Mouse (Mus musculus) heart, embryonic 15.5 days (tissue): ENCODE measurements around the gene Psmb5. TPM values are rescaled to one million over a fixed set of nuclear protein-coding genes. Genes with fewer than 3 reads are reported as not detected.

ENCODE experiments used
- ATAC-seq: fragments of 200-750 bp; cut with Nextera tagmentation; replicated peaks from 2 replicates; pipeline ENCODE4 v1.8.0; 2017; ENCODE audit warnings: low read depth, moderate TSS enrichment; ENCODE audit not compliant: insufficient number of reproducible peaks, insufficient read depth, low FRiP score
- H3K27ac ChIP-seq: fragments of 300-500 bp; sonication (generic); 2 replicates; pipeline ENCODE4 v1.5.1; 2015; ENCODE audit warnings: mild to moderate bottlenecking, inconsistent platforms
- H3K27me3 ChIP-seq: fragments of 300-500 bp; sonication (generic); 2 replicates; pipeline ENCODE4 v1.6.1; 2015; ENCODE audit warnings: inconsistent platforms
- H3K36me3 ChIP-seq: fragments of 300-500 bp; sonication (generic); 2 replicates; pipeline ENCODE4 v1.6.1; 2015; ENCODE audit warnings: mild to moderate bottlenecking, inconsistent platforms
- H3K4me1 ChIP-seq: fragments of 300-500 bp; sonication (generic); replicated peaks from 2 replicates; pipeline ENCODE4 v1.6.1; 2015; ENCODE audit warnings: inconsistent platforms
- H3K4me2 ChIP-seq: fragments of 300-500 bp; sonication (generic); 2 replicates; pipeline ENCODE4 v1.6.1; 2015; ENCODE audit warnings: inconsistent platforms, mild to moderate bottlenecking, moderate library complexity
- H3K4me3 ChIP-seq: fragments of 300-500 bp; sonication (generic); 2 replicates; pipeline ENCODE4 v1.5.1; 2015; ENCODE audit warnings: mild to moderate bottlenecking, inconsistent platforms
- H3K9ac ChIP-seq: fragments of 300-500 bp; sonication (generic); 2 replicates; pipeline ENCODE4 v1.6.1; 2015; ENCODE audit warnings: mild to moderate bottlenecking, inconsistent platforms
- H3K9me3 ChIP-seq: fragments of 300-500 bp; sonication (generic); replicated peaks from 2 replicates; pipeline ENCODE4 v1.6.1; 2016; ENCODE audit warnings: inconsistent platforms
- WGBS: fragments of 180-500 bp; shearing (Covaris S2); methylation state at CpG from one replicate; pipeline ENCODE4 v1.1.7; 2015; ENCODE audit warnings: mixed read lengths; 5-methylcytosine and 5-hydroxymethylcytosine counted together
- polyA plus RNA-seq: library from polyadenylated mRNA; unstranded; fragments of >200 nt; fragmentation: Nextera tagmentation; extraction: Ambion mirVana; gene quantifications from 2 replicates; pipeline ENCODE4 v1.2.1, GENCODE M21; 2015

The Psmb5 gene
- polyA plus RNA-seq, 1 experiment from 2014 or later, result 294 TPM

DNA sequence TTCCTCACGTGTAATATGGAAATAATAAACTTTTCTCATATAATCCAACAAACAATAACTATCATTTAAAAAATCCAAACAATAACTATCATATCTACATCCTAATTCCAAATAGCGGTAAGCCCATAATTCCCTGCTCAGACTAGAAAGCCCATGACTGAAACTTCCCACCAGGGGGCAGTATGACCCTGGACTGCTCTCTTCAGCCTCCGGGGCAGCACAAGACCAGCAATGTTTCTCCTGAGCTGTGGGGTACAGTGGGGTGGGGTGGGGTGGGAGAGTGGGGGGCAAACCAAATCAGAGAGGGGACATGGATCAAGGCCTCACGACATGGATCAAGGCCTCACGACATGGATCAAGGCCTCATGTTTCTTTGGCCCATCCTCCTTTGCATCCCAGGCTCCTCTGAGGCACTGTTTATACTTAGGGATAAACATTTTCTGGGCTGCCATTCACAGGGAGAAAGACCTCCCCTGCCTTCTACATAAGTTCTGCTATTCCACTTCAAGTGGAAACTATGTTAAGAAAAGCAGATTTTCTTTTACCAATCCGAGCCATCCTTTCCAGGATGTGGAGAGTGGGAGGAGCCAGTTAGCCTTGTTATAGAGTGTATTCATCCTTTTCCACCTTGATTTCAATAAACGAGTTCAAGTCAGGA, 34.0 kb downstream of the Psmb5 start:
- peaks cover 6% of the 10 kb centered on the region for H3K4me1 ChIP-seq
- no peaks in the 10 kb centered on the region for H3K27me3 ChIP-seq
- H3K9ac ChIP-seq, result no peak overlapping the region
- H3K27ac ChIP-seq, result no peak overlapping the region
- 37% methylated on average over 7 of the region's 7 CpGs for WGBS
- H3K4me2 ChIP-seq, result no peak overlapping the region
- no peaks in the 10 kb centered on the region for H3K9me3 ChIP-seq
- H3K36me3 ChIP-seq, result 0 out of 2 replicates have a peak, but pooled peaks cover 3% of the 10 kb centered on the region
- peak; percentile 47; the same call in 1 of the 2 replicates for ATAC-seq
- no peak overlapping the region for H3K4me3 ChIP-seq

DNA sequence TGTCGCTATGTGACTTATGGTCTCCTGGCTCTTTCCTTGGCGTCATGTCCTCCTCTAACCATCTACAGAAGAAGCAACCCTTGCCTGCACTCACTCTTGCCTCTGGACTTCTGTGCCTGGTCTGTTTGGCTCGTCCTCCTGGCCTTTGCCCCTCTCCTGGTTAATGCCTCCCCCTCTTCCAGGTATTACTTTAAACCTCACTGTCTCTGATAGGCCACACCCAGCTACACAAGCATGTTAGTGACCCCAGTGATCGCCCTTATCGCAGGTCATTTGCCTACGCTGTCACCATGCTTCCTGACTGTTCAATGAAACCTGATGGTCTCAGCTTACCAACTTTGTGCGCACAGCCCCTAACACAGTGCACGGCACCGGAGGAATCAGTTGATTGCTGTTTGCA, 35.3 kb downstream of the Psmb5 start:
- ATAC-seq, result no peak
- H3K4me2 ChIP-seq, result no peak overlapping the region
- H3K4me3 ChIP-seq, result no peak overlapping the region
- WGBS, result 86% methylated on average over 9 of the region's 9 CpGs
- no peak overlapping the region for H3K9ac ChIP-seq
- peaks cover 5% of the 10 kb centered on the region for H3K4me1 ChIP-seq
- 0 out of 2 replicates have a peak, but pooled peaks cover 3% of the 10 kb centered on the region for H3K36me3 ChIP-seq
- no peaks in the 10 kb centered on the region for H3K27me3 ChIP-seq
- H3K27ac ChIP-seq, result no peak overlapping the region
- no peaks in the 10 kb centered on the region for H3K9me3 ChIP-seq

- no peak for ATAC-seq
- Histone ChIP-seq H3K9ac (no peak overlapping the region), H3K9me3 (no peaks in the 10 kb centered on the region), H3K27ac (no peak overlapping the region), H3K27me3 (no peaks in the 10 kb centered on the region), H3K4me1 (peaks cover 14% of the 10 kb centered on the region), H3K4me3 (no peak overlapping the region), H3K36me3 (0 out of 2 replicates have a peak, but pooled peaks cover 3% of the 10 kb centered on the region), H3K4me2 (no peak overlapping the region)
- WGBS, result 67% methylated on average over 7 of the region's 7 CpGs
These were observed 38.2 kb downstream of the Psmb5 start for GRCm38 (mm10) chr14:54579638-54580037.

GRCm38 (mm10) chr14:54578063-54578462, 39.8 kb downstream of the Psmb5 start:
- H3K9me3 ChIP-seq, result no peaks in the 10 kb centered on the region
- no peak for ATAC-seq
- peaks cover 30% of the 10 kb centered on the region for H3K4me1 ChIP-seq
- H3K9ac ChIP-seq, result peak overlapping the region; percentile 93
- H3K27me3 ChIP-seq, result no peaks in the 10 kb centered on the region
- peak overlapping the region; percentile 84 for H3K4me2 ChIP-seq
- WGBS, result under 1% methylated on average over 10 of the region's 10 CpGs
- H3K4me3 ChIP-seq, result peak overlapping the region; percentile 81
- H3K36me3 ChIP-seq, result 0 out of 2 replicates have a peak, but pooled peaks cover 1% of the 10 kb centered on the region
- H3K27ac ChIP-seq, result peak overlapping the region; percentile 93

DNA sequence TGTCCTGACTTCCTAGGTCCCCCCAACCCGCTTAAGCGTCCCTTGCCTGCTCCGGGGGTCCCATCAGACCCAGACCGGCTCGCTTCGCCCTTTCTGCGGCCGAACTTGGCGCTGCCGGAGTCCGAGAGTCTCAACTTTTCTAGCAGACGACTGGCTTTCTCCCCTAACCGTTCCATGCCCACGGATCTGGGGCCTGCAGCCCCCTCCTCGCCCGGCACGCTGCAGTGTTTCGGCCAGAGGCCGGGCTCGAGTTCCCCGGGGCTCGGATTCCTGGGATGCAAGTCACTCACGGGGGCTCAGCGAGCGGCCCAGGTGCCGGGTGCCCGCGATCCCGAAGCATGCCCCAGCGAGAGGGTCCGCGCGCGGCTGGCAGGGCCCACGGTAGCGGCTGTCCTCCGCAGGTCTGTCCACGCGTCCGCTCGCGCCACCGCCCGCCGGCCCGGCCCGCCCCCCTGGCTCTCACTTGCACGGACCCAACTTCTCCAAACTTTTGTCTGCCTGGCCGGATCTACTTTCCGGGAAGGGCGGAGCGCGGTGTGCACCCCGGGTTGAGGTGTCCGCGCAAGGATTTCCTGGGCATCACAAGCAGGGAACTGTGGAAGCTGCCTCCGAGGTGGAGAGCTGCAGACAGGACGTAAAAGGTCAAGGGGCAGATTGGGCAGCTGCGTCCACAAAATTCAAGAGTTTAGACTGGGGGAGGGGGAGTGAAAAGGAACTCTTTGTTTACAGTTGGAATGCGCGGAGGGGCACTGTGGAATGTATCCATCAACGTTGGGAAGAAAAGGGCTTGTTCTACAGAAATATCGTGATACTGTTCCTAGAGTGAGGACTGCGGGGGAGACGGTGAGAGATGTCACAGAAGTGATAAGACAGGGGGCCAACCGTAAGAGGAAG, 40.5 kb downstream of the Psmb5 start, which contains the start of gene Ajuba:
Gene Ajuba, minus strand, starts transcription at position 470 of the 894 bp plus-strand sequence.
- H3K9ac ChIP-seq, result peak within 1 kb of the TSS; percentile 93
- H3K9me3 ChIP-seq, result no peaks in the 10 kb centered on the region
- H3K27ac ChIP-seq, result peak within 1 kb of the TSS; percentile 93
- under 1% methylated on average over 66 of the region's 66 CpGs for WGBS
- H3K4me2 ChIP-seq, result peak within 1 kb of the TSS; percentile 84
- ATAC-seq, result peak; percentile 67
- H3K4me1 ChIP-seq, result peaks cover 37% of the 10 kb centered on the region
- H3K4me3 ChIP-seq, result peak within 1 kb of the TSS; percentile 81
- H3K27me3 ChIP-seq, result no peaks in the 10 kb centered on the region
- no peaks in the 10 kb centered on the region for H3K36me3 ChIP-seq

GRCm38 (mm10) chr14:54576241-54577088, 41.4 kb downstream of the Psmb5 start:
- H3K27me3 ChIP-seq, result no peaks in the 10 kb centered on the region
- peaks cover 46% of the 10 kb centered on the region for H3K4me1 ChIP-seq
- H3K4me2 ChIP-seq, result peak overlapping the region; percentile 84
- ATAC-seq, result no peak
- H3K4me3 ChIP-seq, result peak overlapping the region; percentile 81
- peak overlapping the region; percentile 93 for H3K27ac ChIP-seq
- WGBS, result under 1% methylated on average over 84 of the region's 84 CpGs
- H3K9me3 ChIP-seq, result no peaks in the 10 kb centered on the region
- H3K36me3 ChIP-seq, result peaks cover 6% of the 10 kb centered on the region
- H3K9ac ChIP-seq, result peak overlapping the region; percentile 93

DNA sequence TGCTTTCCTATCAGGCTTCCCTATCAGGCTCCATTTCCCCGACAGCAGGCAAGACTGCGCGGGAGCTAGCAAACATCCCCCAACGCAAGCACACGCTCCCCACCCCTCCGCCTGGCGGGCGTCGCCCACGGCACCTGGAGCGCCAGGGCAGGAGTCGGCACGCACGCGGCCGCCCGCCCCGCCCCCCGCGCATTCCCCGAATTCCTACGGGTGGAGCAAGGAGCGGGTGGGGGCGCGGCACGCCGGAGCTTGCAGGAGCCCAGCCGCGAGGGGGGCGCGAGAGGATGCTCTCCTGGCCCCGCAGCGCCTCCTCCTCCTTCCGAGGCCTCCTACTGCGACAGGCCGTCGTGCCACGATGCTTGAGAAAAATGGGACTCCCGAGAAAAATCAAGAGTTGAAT, 42.2 kb downstream of the Psmb5 start:
- H3K4me1 ChIP-seq, result peaks cover 48% of the 10 kb centered on the region
- peak overlapping the region; percentile 93 for H3K9ac ChIP-seq
- H3K27ac ChIP-seq, result peak overlapping the region; percentile 93
- peak overlapping the region; percentile 84 for H3K4me2 ChIP-seq
- H3K9me3 ChIP-seq, result no peaks in the 10 kb centered on the region
- H3K27me3 ChIP-seq, result no peaks in the 10 kb centered on the region
- H3K36me3 ChIP-seq, result peaks cover 11% of the 10 kb centered on the region
- ATAC-seq, result peak; percentile 47; the same call in 1 of the 2 replicates
- peak overlapping the region; percentile 81 for H3K4me3 ChIP-seq
- WGBS, result under 1% methylated on average over 39 of the region's 39 CpGs

DNA sequence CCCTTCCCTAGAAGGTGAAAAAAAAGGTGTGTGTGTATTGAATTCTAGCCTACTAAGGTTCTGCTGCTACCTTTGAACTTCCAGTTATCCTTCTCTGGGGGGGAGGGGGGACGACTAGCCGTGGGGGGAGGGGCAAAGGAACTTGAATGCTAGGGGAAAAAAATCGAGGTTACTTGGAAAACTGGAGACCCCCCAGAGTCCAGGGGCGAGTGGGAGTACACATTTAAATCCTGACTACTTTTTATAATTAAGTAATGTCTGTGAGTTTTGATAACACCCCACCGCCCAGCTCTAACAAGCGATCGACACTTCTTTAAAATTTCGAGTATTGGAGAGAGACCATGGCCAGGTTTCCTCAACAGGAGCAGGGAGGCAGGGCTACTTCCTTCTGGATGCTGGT, 42.8 kb downstream of the Psmb5 start:
- Histone ChIP-seq H3K27ac (peak overlapping the region; percentile 93), H3K9me3 (no peaks in the 10 kb centered on the region), H3K4me3 (peak overlapping the region; percentile 81), H3K4me2 (peak overlapping the region; percentile 84), H3K4me1 (peaks cover 52% of the 10 kb centered on the region), H3K36me3 (peaks cover 15% of the 10 kb centered on the region), H3K9ac (peak overlapping the region; percentile 93), H3K27me3 (no peaks in the 10 kb centered on the region)
- no peak for ATAC-seq
- WGBS, result 7% methylated on average over 8 of the region's 8 CpGs

- H3K27ac ChIP-seq, result peak overlapping the region; percentile 93
- 8% methylated on average over 4 of the region's 4 CpGs for WGBS
- peaks cover 60% of the 10 kb centered on the region for H3K4me1 ChIP-seq
- ATAC-seq, result no peak
- H3K4me2 ChIP-seq, result peak overlapping the region; percentile 84
- no peaks in the 10 kb centered on the region for H3K27me3 ChIP-seq
- H3K36me3 ChIP-seq, result peaks cover 18% of the 10 kb centered on the region
- H3K9me3 ChIP-seq, result no peaks in the 10 kb centered on the region
- H3K9ac ChIP-seq, result peak overlapping the region; percentile 93
- H3K4me3 ChIP-seq, result peak overlapping the region; percentile 81
These were observed 43.6 kb downstream of the Psmb5 start for GRCm38 (mm10) chr14:54574253-54574652.

DNA sequence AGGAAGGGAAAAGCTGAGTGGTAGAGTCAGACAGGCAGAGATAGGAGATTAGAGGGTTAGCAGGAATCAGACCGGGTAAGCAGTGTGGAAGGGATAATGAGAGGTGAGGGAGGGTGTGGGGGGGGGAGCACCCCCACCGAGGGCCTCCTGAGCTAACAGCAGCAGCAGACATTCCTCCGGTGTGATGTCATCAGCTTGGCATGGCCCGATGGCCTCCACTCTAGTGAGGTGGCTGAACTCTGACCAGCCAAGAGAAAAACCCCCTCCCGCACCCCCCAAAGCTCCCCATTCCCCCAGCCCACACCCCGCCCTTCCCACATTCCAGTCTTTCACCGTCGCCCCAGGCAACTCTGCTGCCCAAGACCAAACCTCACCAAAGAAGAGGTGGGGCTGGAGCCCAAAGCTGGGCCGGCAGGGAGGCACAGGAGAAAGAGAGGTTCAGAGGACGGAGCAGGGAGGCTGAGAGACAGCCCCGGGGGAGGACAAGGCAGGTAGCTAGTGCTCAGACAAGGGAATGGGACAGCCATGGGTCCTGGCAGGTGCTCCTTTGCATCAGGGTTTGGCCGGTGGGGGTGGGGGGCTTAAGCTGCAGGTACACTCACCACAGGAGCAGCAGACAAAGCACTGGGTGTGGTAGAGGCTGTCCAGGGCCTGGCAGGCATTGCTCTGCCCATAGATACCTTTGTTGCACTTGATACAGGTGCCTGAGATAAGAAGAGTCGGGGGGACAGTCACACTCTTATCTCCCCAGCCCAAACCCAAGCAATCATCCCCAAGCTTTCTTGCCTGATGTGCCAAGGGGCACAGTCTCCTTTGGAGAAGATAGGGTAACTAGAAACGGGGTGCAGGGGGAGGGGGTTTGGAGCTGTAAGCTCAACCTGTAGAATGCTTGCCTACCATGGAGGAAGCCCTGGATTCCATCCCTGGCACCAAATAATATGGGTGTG, 44.8 kb downstream of the Psmb5 start:
- Histone ChIP-seq H3K27ac (peak overlapping the region; percentile 93), H3K9ac (peak overlapping the region; percentile 93), H3K4me1 (peaks cover 59% of the 10 kb centered on the region), H3K4me3 (peak overlapping the region; percentile 81), H3K36me3 (peaks cover 28% of the 10 kb centered on the region), H3K9me3 (no peaks in the 10 kb centered on the region), H3K27me3 (no peaks in the 10 kb centered on the region), H3K4me2 (peak overlapping the region; percentile 84)
- WGBS, result 6% methylated on average over 14 of the region's 14 CpGs
- ATAC-seq, result peak; percentile 58
